Mouse (Mus musculus) kidney, embryonic 15.5 days (tissue): ENCODE measurements at regions not wholly inside any gene's neighbourhood (a gene's known extent, or its start where the extent isn't known, plus 50 kb on each side); places are given as distances from the start of the nearest gene placed in this dataset.

Source experiments
- ATAC-seq: fragments of 200-750 bp; cut with Nextera tagmentation; replicated peaks from 2 replicates; pipeline ENCODE4 v1.8.0; 2017; ENCODE audit warnings: moderate TSS enrichment; ENCODE audit not compliant: low FRiP score
- H3K27ac ChIP-seq: fragments of 300-500 bp; sonication (generic); 2 replicates; pipeline ENCODE4 v1.5.1; 2015; ENCODE audit warnings: mild to moderate bottlenecking, inconsistent platforms
- H3K27me3 ChIP-seq: fragments of 300-500 bp; sonication (generic); 2 replicates; pipeline ENCODE4 v1.6.1; 2015; ENCODE audit warnings: inconsistent platforms
- H3K36me3 ChIP-seq: fragments of 300-500 bp; sonication (generic); 2 replicates; pipeline ENCODE4 v1.6.1; 2015; ENCODE audit warnings: inconsistent platforms
- H3K4me1 ChIP-seq: fragments of 300-500 bp; sonication (generic); 2 replicates; pipeline ENCODE4 v1.6.1; 2015; ENCODE audit warnings: inconsistent platforms
- H3K4me2 ChIP-seq: fragments of 300-500 bp; sonication (generic); 2 replicates; pipeline ENCODE4 v1.6.1; 2015; ENCODE audit warnings: moderate library complexity, mild to moderate bottlenecking, inconsistent platforms
- H3K4me3 ChIP-seq: fragments of 300-500 bp; sonication (generic); replicated peaks from 2 replicates; pipeline ENCODE4 v1.5.1; 2015; ENCODE audit warnings: mild to moderate bottlenecking, inconsistent platforms
- H3K9ac ChIP-seq: fragments of 300-500 bp; sonication (generic); 2 replicates; pipeline ENCODE4 v1.6.1; 2015; ENCODE audit warnings: mild to moderate bottlenecking, inconsistent platforms
- H3K9me3 ChIP-seq: fragments of 300-500 bp; sonication (generic); replicated peaks from 2 replicates; pipeline ENCODE4 v1.6.1; 2016; ENCODE audit warnings: inconsistent platforms
- WGBS: fragments of 180-500 bp; shearing (Covaris S2); methylation state at CpG from one replicate; pipeline ENCODE4 v1.1.7; 2015; ENCODE audit warnings: mixed read lengths; 5-methylcytosine and 5-hydroxymethylcytosine counted together

- no peaks in the 10 kb centered on the region for H3K9me3 ChIP-seq
- no peaks in the 10 kb centered on the region for H3K4me1 ChIP-seq
- H3K27ac ChIP-seq, result no peak overlapping the region
- ATAC-seq, result no peak
- H3K27me3 ChIP-seq, result no peaks in the 10 kb centered on the region
- H3K9ac ChIP-seq, result no peak overlapping the region
- no peak overlapping the region for H3K4me2 ChIP-seq
- WGBS, result 86% methylated on average over 2 of the region's 2 CpGs
- no peak overlapping the region for H3K4me3 ChIP-seq
- no peaks in the 10 kb centered on the region for H3K36me3 ChIP-seq
These were observed 70.1 kb upstream of the Xylt1 start for GRCm38 (mm10) chr7:117310586-117311200.

GRCm38 (mm10) chr7:117311316-117311715 is 69.5 kb upstream of the Xylt1 start:
- no peak for ATAC-seq
- Histone ChIP-seq H3K27ac (no peak overlapping the region), H3K27me3 (no peaks in the 10 kb centered on the region), H3K4me3 (no peak overlapping the region), H3K4me2 (no peak overlapping the region), H3K4me1 (no peaks in the 10 kb centered on the region), H3K9me3 (no peaks in the 10 kb centered on the region), H3K9ac (no peak overlapping the region), H3K36me3 (no peaks in the 10 kb centered on the region)
- WGBS, result 75% methylated on average over 4 of the region's 4 CpGs

GRCm38 (mm10) chr7:117316126-117316805 is 64.5 kb upstream of the Xylt1 start:
- H3K27ac ChIP-seq, result no peak overlapping the region
- H3K4me2 ChIP-seq, result no peak overlapping the region
- H3K4me1 ChIP-seq, result no peaks in the 10 kb centered on the region
- 70% methylated on average over 5 of the region's 5 CpGs for WGBS
- H3K9me3 ChIP-seq, result no peaks in the 10 kb centered on the region
- no peak overlapping the region for H3K4me3 ChIP-seq
- no peaks in the 10 kb centered on the region for H3K36me3 ChIP-seq
- H3K27me3 ChIP-seq, result no peaks in the 10 kb centered on the region
- H3K9ac ChIP-seq, result no peak overlapping the region
- no peak for ATAC-seq

GRCm38 (mm10) chr7:117317362-117317761 is 63.4 kb upstream of the Xylt1 start:
- no peak overlapping the region for H3K4me3 ChIP-seq
- H3K27ac ChIP-seq, result no peak overlapping the region
- H3K4me2 ChIP-seq, result no peak overlapping the region
- H3K9me3 ChIP-seq, result no peaks in the 10 kb centered on the region
- H3K36me3 ChIP-seq, result no peaks in the 10 kb centered on the region
- ATAC-seq, result no peak
- no peaks in the 10 kb centered on the region for H3K27me3 ChIP-seq
- 81% methylated on average over 2 of the region's 2 CpGs for WGBS
- H3K4me1 ChIP-seq, result no peaks in the 10 kb centered on the region
- H3K9ac ChIP-seq, result no peak overlapping the region

GRCm38 (mm10) chr7:117320552-117320951 is 60.2 kb upstream of the Xylt1 start:
- 36% methylated on average over 6 of the region's 6 CpGs for WGBS
- H3K27ac ChIP-seq, result no peak overlapping the region
- no peak overlapping the region for H3K4me2 ChIP-seq
- H3K27me3 ChIP-seq, result no peaks in the 10 kb centered on the region
- H3K4me1 ChIP-seq, result no peaks in the 10 kb centered on the region
- no peaks in the 10 kb centered on the region for H3K9me3 ChIP-seq
- no peak overlapping the region for H3K9ac ChIP-seq
- ATAC-seq, result no peak
- H3K4me3 ChIP-seq, result no peak overlapping the region
- H3K36me3 ChIP-seq, result no peaks in the 10 kb centered on the region
